Mouse (Mus musculus) gastrocnemius, postnatal 25 days (tissue): ENCODE results near the gene Zfp691. TPM values are rescaled to one million over a fixed set of nuclear protein-coding genes. Genes with fewer than 3 reads are reported as not detected.

Source experiments
- DNase-seq: peaks from one replicate; pipeline ENCODE4 v3.0.0; 2022
- total RNA-seq, 2 experiments: library from RNA; stranded (reverse); gene quantifications; 1 replicate in 1 of 2; 2 replicates in 1 of 2; pipeline ENCODE4 v1.2.3; 2021

Gene Zfp691
- total RNA-seq, 2 experiments from 2014 or later, result 16.3 to 17.5 TPM

DNA sequence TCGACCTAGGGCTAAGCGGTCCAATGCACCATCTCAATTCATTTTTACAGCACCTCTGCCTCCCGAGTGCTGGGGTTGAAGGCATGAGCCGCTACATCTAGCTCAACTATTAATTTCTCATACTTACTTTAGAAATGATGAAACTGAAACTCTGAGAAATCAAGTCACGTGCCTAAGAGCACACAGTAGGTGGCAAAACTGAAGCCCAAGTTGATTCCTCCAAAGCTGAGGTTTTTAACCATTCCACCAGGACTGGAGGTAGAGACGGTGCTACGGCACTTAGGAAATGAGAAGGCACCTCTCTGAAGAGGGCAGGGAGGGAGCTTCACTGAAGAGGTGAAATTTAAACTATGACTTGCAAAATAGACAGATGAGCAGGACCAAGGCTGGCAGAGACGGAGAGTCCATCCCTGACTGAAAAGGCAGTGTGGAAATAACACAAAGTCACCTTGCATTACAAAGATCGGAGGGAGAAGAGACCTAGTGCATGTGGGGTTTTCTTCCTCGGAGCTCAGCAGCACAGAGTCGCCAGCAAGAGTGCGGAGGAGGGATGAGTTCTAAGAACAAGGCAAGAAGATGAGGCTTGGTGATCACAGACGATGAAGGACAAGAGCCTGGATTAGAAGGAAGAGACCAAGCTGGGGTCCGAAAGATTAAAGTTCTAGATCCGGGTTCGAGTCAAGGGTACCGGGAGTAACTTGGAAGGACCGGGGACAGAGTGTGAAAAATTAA lies 910 bp downstream of the Zfp691 start:
- DNase-seq, result no peak

DNA sequence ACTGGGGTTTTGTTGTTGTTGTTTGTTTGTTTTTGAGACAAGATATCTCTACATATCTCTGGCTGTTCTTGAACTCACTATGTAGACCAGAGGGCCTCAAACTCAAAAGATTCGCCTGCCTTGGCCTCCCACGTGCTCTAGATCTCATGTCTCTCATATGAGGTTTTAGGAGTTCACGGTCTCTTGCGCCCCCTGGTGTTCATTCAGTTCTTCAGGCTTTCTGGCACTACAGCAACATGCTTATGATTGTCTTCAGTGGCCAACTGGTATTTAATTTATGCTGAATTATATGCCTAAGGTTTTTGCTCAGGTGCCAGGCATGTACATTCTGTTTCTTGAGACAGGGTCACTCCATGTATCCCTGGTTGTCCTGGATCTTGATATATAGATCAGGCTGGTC lies 6.3 kb downstream of the Zfp691 start:
- peak; percentile 44 for DNase-seq

DNA sequence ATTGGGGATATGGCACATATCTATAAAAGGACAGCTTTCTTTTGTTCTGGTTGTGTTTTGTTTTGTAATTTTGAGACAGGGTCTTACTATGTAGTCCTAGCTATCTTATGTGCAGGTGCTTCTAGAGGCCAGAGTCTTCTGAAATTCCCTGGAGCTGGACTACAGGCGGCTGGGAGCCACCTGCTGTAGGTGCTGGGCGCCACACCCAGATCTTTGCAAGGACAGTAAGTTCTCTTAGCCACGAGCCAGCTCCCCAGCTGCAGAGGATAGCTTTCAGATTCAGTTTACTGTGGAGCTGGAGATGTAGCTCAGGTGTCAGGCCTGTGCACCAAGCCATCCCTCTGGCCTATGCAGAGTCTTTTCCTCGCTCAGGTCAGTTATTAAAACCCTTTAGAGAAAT lies 6.9 kb downstream of the Zfp691 start:
- DNase-seq, result no peak

DNA sequence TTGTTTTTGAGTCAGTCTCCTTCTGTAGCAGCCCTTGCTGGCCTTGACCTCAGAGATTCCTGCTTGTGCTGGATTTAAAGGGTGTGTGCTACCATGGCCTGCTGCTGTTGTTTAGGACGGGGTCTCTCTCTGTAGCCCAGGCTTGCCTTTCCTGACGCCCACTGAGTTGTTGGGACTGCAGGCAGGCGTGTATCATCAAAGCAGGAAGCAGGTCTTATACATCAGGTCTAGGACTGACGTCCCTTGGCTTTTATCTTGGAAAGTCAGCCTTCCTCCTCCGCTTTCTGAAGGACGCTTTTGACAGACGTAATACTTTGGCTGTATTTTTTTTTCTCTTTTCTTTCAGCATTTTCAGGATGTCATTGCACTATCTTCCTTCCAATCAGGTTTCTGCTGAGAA lies 8.1 kb downstream of the Zfp691 start:
- DNase-seq, result no peak

DNA sequence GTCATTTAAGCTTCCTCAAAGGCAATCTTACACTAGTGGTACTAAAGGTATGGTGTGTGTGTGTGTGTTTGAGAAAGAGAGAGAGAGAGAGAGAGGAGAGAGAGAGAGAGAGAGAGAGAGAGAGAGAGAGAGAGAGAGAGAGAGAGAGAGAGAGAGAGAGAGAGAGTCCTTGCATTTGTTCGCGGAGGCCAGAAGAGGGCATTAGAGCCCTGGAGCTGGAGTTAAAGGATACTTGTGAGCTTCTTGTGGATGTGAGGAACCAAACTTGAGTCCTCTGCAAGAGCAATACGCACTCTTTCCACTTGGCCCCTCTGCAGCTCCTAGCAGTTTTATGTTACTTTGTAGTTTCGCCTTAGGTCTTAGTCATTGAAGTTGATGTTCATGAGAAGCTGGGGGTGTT lies 11.0 kb downstream of the Zfp691 start:
- no peak for DNase-seq

DNA sequence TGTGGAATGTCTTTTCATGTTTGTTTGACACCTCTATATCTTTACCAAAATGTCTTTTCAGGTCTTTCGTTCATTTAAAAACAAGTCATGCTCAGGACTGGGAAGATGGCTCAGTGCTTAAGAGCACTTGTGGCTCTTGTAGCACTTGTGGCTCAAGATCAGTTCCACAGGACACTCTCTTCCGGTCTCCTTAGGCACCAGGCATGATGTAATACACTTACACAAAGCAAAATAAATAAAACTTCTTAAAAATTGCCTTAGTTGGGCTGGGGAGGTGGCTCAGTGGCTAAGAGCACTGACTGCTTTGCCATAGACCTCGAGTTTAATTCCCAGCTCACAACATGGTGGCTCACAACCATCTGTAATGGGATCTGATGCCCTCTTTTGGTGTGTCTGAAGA lies 12.6 kb downstream of the Zfp691 start:
- DNase-seq, result no peak

DNA sequence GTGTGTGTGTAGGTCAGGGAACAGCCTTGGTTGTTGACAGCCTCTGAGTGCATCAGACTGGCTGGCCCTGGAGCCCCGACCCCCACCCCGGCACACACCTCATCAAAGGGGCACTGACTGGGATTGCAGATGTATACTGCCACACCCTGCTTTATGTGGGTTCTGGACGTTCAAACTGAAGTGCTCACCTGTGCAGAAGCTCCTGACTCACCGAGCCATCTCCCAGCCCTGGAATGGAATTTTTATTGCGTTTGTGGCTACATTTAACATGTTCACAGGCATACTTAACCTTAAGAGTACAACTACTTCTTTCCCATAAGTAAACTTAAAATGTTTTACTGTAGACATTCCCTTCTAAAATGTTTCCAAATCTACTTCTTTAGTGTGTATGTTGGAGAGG lies 16.1 kb downstream of the Zfp691 start:
- no peak for DNase-seq

DNA sequence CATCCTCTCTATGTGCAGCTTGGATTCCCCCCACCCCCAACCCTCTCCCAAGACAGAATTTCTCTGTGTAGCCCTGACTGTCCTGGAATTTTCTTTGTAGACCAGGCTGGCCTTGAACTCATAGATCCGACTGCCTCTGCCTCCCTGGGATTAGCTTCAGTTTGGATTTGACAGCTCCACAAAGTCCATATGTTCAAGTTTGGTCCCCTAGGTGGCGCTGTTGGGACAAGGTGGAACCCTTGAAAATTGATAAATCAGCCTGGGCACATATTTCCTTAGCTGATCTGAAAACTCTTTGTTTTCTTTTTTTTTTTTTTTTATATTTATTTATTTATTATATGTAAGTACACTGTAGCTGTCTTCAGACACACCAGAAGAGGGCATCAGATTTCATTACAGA lies 16.8 kb downstream of the Zfp691 start:
- DNase-seq, result no peak

DNA sequence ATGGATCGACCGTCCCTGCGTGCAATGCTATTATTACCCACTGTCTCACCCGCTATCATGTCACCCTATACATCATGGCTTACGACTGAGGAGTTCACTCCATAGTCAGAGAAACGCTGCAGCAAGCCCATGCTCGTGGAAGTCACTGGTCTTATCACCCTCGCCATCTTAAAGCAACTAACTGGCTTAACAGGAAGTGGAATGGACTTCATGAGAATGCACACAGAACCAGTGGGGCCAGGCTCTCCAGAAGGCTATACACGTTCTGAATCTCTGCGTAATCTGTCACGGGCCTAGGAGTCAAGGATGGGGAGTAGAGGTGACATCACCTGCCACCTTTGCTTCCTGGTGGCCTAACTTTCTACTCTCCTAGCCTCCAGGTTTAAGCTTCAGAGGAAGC lies 25.3 kb downstream of the Zfp691 start:
- no peak for DNase-seq

DNA sequence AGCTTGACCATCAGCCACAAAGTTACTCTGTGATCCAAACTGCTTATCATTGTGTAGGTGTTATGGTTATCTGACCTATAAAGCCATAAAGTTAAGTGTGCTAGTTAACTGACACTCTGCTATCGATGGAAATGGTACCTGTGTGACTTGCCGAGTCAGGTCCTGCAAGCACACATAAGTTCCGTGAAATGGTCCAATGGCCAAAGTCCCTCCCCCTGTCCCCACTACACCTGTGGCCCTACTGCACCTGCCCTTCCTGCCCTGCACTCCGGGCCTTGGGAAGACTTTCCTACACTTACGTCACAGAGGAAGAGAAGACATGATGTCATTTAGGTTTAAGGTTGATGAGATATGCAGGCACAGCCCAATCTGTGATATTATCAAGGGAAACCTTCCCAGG lies 26.6 kb downstream of the Zfp691 start:
- no peak for DNase-seq

DNA sequence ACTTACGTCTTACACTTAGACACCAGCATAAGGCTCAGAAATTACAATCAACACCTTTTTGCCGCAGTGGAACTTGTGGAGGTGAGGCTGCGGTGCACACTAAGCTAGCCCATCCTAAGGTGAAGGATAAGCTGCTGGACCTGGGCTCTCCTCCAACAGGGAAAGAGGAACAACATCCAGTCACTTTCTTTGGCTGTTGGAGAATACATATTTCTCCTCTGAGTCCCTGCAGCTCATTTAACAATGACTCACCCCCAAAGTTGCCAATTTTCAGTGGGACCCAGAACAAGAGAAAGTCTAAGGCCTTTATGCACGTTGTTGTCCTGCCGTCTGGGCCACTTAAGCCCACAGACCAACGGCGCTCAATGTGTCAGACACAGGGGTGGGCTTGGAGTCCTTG lies 27.2 kb downstream of the Zfp691 start:
- DNase-seq, result no peak

DNA sequence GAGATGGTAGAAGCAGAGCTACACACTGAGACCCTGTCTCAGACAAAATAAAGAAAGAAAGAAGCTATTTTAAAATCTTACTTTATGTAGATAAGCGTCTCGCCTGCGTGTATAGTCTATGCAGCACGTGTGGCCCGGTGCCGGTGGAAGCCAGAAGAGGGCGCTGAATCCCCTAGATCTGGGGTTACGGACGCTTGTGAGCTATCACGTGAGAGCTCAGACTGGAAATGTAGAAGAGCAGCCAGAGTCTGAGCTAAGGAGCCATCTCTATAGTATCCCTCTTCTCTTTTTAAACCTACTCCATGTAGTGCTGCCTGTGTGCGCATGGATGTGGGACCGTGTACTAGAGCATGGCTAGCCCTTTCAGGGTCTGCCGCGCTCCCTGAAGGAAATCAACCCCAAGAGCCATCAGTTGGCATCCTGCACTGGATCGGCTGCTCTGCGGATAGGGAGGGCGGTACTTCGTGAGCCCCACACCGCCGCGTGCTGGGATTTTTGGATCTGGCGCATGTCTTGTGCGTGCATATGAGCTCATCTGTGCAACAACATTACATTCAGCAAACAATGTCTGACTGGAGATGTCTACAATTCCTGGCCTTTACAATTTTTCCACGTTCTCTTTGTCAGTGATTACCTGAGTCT lies 31.6 kb downstream of the Zfp691 start:
- DNase-seq, result no peak

DNA sequence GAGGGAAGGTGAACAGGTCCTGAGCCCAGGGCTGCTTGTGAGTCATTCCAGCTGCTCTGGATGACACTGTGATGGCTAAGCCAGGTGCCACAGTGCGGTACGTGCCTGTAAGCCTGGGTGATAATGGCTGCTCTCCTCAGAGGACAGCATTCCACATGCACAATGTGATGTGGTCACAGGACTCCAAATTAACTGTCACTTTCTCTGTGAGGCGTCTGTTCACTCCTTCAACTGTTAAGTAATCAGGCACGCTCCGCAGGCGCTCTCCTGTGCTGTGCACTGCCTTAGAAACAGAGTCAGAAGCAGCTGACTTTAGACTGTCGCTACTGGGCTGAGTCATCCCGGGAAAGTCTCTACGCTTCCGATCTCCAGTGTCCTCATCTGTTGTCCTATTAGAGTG lies 32.8 kb downstream of the Zfp691 start:
- no peak for DNase-seq

DNA sequence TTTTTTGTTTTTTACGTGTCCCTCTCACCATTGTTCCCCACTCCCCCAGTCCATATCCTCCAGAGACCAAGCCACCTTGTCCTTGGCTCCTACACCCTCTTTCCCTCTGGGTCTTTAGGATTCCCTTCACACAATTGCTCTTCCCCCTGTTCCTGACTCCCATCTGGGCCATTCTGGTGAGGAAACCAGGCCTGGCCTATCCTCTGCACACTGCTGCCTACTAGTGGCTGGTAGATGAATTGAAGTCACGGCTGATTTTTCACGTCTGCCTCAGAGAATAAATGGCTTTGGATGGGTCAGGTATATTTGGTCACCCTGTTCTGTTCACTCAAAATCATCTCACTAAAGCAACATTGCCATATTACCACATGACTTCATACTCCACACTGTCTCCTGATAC lies 33.9 kb downstream of the Zfp691 start:
- no peak for DNase-seq

DNA sequence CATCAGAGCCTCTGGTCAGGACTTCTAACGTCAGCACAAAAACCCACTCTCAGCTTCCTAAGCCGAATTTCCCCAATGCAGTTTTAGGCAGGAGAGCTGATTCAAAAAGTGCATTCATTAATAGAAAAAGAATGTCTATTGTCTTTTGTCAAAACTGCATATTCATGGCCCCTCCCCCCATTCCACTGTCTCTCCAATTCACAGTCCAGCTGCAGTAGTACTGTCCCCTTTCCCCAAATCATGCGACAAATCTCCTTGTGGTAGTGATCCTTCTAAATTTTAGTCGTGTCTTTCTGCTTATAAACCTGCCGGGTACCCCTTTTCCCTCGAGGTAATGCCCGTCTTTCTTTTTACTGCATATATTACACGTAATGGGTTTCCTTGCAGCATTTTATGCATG lies 35.2 kb downstream of the Zfp691 start:
- no peak for DNase-seq

DNA sequence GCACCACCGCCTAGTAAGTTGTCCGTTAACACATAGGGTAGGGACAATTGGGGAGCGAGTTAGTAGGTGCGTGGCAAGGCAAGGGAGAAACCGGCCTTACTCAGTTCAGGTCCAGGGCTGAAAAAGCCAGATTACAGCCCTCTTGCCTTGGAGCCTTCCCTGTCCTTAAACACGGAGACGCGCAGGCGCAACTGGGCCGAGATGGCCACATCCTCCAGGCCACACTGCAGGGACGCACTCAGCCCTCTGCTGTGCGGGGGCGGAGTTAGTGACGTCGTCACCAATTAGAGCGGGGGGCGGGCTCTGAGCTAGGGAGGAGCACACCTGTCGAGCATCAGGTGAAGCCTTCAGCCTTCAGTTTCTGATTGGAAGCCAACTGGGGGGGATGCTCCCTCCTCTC lies 35.8 kb downstream of the Zfp691 start:
- no peak for DNase-seq

DNA sequence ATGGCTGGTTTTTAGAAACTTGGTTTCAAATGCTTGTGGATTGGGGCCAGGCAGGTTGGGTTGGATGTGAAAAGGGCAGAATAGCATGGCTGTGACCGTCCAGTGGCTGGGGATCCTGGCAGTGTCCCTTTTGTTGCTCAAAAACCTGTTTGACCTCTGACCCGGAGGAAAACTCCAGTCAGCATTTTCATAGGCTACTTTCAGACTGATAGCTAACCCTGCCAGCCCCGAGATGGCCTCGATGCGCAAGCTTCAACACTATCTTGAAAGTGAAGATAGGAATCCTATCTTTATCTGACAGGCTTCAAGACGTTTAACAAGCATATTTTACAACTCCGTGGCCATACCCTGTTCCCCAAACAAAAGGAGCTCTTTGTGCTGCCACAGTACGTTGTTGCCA lies 36.7 kb downstream of the Zfp691 start:
- DNase-seq, result no peak

DNA sequence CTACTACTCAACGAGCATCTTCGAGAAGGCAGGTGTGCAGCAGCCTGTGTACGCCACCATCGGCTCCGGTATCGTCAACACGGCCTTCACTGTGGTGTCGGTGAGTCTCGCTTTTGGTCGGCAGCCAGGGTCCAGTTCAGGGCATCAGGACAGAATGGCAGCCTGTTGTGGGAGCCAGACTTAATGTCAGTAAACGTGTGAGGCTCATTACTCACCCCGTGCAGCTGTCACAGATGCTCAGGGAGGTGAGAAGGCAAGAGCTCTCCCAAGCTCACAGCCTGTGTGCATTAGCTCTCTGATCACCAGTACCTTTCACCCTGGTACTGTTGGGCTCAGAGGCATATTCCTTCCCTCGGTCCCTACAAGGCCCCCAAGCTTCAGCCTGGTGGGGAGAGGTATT lies 40.1 kb downstream of the Zfp691 start:
- DNase-seq, result no peak

DNA sequence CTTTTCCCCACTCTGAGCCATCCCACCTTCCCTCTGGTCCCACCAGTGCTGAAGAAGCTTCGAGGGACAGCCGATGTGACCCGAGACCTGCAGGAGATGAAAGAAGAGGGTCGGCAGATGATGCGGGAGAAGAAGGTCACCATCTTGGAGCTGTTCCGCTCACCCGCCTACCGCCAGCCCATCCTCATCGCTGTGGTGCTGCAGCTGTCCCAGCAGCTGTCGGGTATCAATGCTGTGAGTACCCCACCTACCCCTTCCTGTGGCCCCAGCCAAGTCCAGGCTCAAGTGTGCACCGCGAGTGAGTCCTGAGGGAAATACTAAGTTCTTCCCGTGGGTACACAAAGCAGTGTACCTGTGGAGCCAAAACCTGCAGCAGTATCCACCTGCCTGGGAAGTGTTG lies 40.7 kb downstream of the Zfp691 start:
- no peak for DNase-seq

DNA sequence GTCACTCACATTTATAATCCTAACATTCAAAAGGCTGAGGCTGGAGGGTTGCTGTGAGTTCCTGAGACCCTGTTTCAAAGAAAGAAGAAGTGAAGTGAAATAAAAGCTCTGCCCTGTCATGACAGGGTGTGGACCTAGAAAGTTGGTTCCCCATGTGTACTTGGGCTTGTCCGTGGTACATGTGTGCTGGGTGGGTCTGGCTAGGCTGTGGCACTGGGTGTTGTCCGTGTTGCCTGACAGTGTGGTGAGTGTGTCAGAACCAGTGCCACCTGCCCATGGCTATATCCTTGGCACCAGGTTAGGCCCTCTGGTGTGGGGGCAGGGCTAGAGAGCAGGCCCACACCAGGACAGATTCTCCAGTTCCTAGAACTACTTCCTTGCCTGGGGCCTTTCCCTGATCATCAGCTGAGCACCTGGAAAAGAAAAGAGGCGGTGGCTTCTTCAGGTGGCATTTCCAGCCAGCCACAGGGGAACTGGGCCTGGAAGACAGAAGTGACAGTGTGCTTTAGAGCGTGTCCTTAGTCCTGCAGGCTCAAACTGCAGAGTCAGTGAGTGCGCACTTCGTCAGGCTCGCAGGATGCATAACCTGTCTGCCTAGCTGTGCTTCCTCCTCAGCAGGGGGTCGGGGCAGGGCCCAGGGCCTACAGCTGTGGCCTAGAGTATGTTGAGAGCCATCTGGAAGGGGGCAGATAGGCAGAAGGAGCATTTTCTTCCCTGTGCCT lies 42.6 kb downstream of the Zfp691 start:
- DNase-seq, result no peak

DNA sequence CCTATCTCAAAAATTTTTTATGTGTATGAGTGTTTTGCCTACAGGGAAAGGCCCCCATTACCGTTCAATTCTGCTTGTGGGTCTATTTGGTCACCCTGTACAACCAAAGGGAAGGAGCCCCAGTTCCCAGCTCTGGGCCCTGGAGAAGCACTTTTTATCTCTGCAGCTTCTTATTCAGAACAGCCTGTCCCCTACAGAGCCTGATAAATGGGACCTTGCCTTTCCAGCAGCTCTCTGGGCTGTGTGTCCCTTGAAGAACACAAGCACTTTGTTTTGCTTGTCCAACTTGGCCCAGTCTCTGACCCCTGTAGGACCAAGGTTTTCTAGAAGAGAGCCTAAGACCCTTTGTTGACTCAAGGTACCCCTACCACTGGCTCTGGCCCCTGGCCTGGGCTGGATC lies 44.9 kb downstream of the Zfp691 start:
- DNase-seq, result no peak

DNA sequence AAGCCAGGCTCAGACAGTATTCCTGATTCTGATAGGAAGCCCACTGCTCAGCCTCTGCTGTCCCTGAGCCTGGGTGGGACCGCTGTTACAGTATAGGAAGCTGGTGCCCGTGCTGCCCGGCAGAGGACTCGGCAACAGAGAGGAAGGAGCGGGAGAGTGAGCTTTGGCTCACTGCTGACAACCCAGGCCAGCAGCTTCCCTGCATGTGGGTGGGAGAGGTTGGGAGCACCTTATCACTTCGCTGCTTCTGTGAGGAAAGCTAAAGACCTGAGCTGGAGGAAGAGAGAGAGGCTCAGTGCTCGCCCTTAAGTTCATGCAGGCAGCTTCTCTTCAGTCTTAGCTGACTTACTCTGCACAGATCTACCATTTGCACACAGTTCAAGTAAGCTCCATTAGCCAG lies 45.4 kb downstream of the Zfp691 start:
- DNase-seq, result no peak

DNA sequence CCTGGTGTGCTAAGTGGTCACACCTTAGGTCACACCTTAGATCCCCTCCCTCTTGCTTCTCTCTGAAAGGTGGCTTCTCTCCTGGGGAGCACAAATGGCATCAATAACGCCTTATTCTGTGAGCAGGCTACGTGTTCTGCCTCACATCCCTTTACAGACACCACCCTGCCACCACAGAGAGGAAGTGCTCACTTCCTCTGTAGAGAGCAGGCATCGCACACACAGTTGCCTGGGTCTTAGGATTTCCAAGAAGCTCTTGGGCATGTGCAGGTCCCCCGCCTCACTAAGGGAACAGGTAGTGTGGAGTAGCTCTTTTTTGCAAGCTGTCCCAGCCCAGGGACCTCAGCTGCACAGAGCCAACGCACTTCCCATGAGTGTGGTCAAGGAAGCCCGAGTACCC lies 46.8 kb downstream of the Zfp691 start:
- no peak for DNase-seq
